Mouse (Mus musculus): ENCODE data around the gene Pcdh15. TPM values are rescaled to one million over a fixed set of nuclear protein-coding genes. Genes with fewer than 3 reads are reported as not detected.

Gene Pcdh15
- total RNA-seq, 1 experiment from 2014 or later: not detected

DNA sequence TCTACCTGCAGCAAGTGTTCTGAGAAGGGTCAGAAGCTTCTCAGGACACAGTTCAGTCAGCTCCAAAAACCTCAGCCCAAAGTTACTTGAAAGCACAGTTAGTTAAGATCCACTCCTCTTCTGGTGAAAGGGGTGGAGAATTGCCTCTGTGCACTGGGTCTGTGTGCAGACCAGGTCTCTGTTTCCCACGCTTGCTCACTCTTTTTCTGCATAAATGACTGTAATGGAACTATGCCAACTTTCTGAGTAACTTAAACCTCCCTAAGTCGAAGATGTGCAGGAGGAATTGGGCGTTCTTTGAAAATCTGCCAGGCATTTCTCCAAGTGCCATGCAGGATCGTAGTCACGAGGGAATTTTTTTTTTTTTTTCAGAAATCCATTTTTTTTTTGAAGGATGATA lies 830.6 kb downstream of the Pcdh15 start:
- ATAC-seq (replicated peaks; ENCODE audit: low read depth, poor library complexity, severe bottlenecking): no peak

DNA sequence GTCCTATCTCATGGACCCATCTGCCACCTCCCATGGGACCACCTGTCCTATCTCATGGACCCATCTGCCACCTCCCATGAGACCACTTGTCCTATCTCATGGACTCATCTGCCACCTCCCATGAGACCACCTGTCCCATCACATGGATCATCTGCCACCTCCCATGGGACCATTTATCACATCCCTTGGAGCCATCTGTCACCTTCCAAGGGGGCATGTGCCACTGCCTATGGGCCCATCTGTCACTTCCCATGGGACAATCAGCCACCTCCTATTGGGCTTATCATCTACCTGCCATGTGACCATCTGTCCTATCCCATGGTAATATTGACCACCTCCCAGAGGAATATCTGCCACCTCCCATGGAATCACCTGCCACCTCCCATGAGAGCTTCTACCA lies 832.0 kb downstream of the Pcdh15 start:
- ATAC-seq (replicated peaks; ENCODE audit: low read depth, poor library complexity, severe bottlenecking): no peak

DNA sequence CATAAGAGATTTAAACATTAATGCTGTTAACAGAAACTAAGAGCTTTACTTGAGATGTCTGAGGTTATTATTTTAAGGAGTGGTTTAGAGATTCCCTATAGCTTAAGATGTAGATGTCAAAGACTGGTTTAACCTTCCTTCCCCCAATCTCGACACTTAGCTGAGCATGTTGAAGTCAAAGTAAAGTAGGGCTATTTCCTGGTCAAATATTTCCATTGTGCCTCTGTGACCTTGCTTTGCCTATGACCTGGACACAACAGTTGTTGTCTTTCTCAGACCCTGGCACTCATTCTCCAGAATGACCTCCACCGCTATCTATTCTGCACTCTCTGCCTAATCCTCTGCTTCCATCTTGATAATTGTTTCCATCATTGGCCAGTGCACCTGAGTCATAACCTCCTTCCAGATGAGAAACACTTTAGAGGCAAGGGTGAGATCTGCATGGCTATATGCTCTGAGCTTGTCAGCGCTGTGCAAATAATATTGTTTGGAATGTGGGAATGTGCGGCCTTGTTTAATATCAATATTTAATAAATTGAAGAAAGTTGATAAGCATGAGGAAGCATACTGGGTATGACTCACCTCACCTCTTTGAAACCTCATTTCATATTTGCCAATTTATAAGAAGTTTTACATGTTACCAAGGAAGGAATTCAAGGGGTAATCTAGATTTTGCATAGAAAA lies 833.0 kb downstream of the Pcdh15 start:
- ATAC-seq (replicated peaks; ENCODE audit: low read depth, poor library complexity, severe bottlenecking): no peak

DNA sequence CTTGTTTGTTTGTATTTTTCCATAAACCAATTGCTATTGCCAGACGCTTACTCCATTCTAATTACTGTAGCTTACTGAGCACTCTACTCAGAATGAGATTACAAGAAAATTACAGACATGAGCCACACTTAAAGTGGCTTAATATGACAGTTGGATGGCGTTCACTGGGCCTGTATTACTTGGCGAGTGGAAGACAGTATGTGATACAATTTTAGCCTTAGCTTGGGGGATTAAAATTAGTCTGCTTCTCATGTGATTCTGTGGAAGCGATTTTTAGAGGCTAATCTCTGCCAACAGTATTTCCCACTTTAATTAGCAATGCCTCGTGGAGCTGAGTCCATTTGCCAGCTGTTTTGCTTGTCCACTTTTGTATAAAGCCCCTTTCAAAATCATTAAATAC lies 837.0 kb downstream of the Pcdh15 start:
- no peak for ATAC-seq (replicated peaks; ENCODE audit: low read depth, poor library complexity, severe bottlenecking)

DNA sequence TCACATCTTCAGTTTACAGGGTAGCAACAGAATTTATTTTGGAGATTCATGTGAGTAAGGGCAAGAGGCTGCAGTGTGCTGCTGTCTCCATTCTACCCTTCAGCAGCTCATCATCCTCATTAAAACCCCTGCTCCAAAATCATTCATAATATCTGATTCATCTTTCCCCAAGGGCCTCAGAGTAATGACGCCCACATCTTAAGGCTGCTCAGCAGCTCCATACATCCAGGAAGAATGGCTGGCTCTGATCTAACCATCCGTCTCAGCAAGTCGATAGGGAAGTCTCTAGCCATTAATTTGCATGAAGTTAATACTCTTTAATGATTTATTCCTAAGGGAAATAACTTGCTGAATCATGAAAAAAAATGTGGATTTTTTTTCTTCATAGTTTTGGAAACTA lies 839.8 kb downstream of the Pcdh15 start:
- no peak for ATAC-seq (replicated peaks; ENCODE audit: low read depth, poor library complexity, severe bottlenecking)

DNA sequence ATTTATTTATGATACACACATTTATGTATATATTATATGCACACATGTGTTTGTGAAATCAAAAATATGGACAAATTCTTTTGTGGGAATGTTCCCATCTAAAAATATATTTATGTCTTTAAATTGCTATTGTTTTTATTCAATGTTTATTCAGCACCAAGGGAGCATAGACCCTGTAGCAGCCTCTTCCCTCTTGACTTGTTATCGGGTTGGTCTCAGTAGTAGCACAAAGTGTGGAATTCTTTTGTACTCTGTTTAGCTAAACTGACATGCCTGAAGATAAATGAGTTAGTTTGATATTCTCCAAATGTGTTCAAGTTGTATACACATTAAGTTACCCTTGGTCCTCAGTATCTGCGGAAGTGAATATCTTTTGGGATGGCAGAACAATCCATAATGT lies 848.7 kb downstream of the Pcdh15 start:
- no peak for ATAC-seq (replicated peaks; ENCODE audit: low read depth, poor library complexity, severe bottlenecking)

DNA sequence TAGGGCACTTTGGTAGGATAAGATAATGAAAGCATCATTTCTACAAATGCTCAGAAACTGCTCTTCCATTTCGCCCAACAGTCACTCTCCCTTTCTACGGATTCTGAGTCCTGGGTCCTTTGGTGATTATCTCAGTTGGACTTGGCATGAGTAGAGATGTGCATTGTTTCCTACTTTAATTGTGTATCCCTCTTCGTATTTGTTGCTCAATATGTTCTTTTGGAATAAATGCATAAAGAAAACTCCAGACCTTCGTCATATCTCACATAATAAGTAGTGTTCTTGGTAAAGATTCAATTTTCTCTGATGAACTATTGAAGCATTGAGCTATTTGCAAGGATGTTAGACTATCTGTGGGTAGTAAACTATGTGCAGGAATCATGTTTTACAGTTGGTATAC lies 854.2 kb downstream of the Pcdh15 start:
- no peak for ATAC-seq (replicated peaks; ENCODE audit: low read depth, poor library complexity, severe bottlenecking)

DNA sequence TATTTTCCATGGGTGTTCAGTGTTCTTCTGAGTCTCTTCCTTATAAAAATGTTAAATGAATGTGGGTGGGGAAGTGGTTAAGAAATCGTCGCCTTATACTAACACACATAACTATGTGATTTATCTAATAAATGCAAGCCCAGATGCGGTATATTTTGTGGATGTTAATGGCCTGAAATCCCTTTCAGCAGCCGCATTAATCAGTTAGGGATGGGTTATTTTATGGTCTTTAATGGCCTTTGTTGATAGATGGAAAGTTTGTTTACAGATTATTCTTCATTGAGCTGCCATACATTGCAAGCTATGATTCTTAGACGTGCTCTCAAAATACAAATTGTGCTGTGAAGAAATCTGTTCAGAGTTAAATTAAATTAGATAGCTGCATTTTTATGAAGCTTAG lies 884.9 kb downstream of the Pcdh15 start:
- ATAC-seq (replicated peaks; ENCODE audit: low read depth, poor library complexity, severe bottlenecking): no peak

DNA sequence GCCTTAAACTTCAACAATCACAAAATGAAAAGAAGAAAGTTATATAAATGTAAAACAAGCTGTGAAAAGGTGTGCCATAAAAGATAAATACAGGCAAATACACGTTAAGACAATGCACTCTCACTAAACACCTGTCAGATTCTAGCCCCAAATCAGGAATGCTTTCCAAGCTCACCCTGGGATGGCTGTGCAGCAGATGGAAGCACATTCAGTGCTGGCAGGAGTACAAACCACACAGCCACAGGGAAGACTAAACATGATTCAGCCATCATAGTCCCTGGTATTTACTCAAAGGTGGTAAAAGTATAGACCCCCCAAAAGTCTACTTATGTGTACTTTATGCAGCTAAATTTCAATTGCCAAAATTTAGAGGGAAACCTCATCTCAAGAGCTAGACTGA lies 909.7 kb downstream of the Pcdh15 start:
- ATAC-seq (replicated peaks; ENCODE audit: low read depth, poor library complexity, severe bottlenecking): no peak

DNA sequence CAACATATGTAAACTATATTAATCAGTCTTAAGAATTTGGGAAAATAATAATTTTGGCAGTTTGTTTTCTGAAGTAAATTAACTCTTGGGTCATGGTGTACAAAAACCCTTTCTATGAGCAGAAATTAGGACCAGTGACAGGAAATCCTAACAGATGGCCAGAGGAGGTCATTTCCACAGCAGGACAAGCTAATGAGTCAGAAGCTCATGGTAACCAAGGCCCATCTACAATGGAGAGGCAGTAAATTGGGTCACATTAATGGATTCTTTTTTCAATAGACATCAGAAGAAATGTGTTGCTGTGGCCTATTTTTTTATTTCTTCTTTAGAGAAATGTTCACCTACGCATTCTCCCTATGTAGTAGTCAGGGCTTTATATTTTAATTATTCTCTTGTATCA lies 923.9 kb downstream of the Pcdh15 start:
- no peak for ATAC-seq (replicated peaks; ENCODE audit: low read depth, poor library complexity, severe bottlenecking)

DNA sequence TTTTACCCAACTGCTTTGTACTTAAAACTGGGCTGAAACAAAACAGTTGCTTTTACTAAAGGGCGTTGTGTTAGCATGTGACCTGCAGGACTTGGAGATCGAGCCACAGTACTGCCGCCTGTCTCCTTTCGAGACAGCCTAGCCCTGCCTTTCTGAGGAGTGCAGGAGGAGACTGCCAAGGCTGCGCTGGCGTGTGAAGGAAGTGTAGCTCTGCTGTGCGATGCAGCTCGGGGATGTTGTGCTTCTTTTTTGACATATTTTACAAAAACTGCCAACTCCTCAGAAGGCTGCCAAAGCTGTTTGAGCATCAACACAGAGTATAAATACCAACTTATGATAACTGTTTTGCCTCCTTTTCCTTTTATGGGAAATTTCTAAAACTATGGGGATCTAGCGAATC lies 953.9 kb downstream of the Pcdh15 start:
- ATAC-seq (replicated peaks; ENCODE audit: low read depth, poor library complexity, severe bottlenecking): no peak

DNA sequence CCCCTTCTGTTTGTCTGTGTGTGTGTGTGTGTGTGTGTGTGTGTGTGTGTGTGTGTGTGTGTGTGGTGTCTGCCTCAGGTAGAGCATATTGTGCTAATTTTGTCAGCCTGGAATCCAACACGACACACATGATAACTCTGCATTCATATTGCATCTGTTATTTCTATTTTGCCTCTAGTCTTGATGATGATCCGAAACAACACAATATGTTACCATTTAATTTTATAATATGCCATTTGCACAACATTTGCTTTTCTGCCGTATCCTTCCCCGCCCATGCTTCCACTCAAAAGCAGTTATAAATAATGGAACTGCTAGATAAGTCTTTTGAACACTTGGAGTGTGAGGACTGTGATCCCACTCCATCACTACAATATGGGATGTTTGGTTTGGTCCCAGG lies 987.5 kb downstream of the Pcdh15 start:
- no peak for ATAC-seq (replicated peaks; ENCODE audit: low read depth, poor library complexity, severe bottlenecking)

DNA sequence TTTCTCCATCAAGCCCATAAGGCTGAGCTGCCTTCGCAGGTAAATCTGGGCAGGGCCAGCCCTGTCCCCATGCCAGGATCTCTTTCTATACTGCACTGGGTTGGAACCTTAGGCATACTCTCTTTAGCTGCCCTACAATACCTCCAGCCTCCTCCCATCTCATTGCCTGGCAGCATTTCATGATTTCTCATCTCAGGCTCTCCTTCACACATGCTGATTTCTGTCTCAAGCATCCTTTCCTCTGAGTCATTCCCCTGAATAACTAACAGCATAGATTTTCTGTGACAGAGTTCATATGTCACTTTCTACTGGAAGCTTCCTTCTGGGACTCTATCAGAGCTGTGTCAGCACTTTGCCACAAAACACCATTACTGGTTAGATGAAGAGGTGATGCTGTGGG lies 999.2 kb downstream of the Pcdh15 start:
- no peak for ATAC-seq (replicated peaks; ENCODE audit: low read depth, poor library complexity, severe bottlenecking)

DNA sequence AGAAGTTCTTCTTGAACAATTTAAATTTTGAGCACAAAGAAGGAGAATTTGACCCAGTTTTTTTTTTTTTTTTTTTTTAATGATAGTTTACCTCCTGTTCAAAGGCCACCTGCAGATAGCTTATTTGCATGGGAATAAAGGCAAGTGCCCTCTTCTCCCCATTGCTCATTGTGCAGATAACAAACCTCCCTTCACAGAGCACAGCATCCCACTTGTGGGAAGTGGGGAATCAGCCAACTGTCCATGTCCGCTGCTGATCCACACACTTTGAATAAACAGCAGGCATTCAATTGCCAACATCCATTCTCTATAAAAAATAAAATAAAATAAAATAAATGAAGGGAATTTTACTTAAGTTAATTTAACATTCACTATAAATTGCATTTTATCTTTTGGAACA lies 1015.0 kb downstream of the Pcdh15 start:
- no peak for ATAC-seq (replicated peaks; ENCODE audit: low read depth, poor library complexity, severe bottlenecking)

DNA sequence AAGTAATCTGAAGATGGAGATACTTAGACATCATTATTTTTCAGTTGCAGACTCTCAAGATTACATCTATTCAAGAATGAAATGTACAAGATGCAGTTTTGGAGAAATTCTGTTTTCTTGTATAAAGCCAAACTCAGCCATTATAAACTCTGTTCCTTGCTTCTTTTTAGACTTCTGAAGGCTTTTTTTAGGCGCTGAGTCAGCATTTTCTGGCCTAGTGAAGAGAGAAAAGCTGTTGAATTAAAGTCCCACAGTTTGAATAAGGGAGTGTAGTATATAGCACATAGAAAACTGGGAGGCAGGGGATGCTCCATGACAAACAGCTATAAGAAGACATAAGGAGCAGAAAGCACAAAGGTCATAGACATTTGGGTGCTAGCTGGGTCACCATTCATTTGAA lies 1017.7 kb downstream of the Pcdh15 start:
- ATAC-seq (replicated peaks; ENCODE audit: low read depth, poor library complexity, severe bottlenecking): no peak

DNA sequence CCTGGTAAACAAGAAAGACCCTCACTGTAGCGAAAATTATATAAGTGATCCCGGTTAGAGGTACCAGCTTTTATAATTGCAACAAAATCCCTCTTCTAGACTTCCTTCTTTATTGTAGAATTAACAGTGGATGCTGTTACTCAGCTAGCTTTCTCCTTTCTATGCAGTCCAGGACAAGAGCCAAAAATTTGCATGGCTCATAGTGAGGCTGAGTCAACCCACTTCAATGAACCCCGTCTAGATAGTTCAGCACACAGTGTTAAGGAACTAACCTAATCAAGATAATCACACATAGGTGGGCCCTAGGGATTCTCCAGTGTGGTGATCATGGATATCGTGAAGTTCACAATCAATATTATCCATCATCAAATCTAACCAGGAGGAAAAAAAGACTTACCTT lies 1024.3 kb downstream of the Pcdh15 start:
- no peak for ATAC-seq (replicated peaks; ENCODE audit: low read depth, poor library complexity, severe bottlenecking)

DNA sequence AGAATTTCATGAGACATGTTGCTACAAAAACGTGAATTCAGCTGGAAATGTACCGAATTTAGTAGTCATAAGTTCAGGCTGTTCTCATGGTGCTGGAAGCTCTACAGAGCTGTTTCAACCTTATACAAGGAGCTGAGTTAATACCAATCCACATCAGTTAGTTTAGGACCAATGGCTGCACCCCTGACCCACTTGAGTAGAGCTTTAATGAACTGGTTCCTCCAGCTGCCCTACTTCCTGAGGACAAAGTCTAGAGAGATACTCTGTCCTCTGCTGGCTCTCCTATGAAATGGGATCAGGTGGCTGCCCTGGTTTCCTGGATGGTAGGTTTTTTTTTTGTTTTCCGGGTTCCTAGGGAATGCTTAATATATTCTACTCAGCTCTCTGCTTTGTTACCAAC lies 1030.0 kb downstream of the Pcdh15 start:
- no peak for ATAC-seq (replicated peaks; ENCODE audit: low read depth, poor library complexity, severe bottlenecking)

DNA sequence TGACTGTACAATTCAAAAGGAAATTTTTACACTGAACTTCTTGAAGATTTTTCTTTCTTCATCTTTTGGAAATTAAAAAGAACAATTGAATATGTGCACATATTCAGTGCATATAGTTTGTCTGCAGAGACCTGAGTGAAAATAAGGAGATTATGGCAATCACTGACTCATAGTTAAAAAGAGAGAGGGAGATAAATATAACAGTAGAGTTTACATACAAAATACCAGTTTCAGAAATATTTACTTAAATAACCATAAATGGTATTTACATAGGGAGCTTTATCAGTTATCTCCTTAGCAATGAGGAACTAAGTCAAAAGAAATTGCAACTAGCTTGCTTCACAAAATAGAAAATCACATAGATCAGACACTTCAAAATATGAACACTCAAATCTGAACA lies 1030.5 kb downstream of the Pcdh15 start:
- ATAC-seq (replicated peaks; ENCODE audit: low read depth, poor library complexity, severe bottlenecking): no peak

DNA sequence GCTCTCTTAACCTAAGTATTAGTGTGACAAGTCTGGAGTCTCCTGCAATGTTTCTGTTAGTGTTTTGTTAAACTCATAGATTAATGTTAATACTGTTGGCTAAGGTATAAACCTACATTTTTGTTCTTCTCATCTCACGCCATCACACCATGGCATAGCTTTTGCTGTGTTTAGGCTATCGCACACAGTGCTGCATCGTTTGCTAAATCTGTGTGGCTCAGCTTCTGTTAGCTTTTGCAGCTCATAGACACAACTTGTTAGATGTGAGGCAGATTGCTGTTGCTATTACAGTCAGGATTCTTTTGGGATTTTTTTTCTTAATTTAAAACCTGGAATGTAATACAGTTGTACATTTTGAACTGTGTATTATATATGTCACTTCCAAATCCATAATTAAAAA lies 1031.7 kb downstream of the Pcdh15 start:
- no peak for ATAC-seq (replicated peaks; ENCODE audit: low read depth, poor library complexity, severe bottlenecking)

DNA sequence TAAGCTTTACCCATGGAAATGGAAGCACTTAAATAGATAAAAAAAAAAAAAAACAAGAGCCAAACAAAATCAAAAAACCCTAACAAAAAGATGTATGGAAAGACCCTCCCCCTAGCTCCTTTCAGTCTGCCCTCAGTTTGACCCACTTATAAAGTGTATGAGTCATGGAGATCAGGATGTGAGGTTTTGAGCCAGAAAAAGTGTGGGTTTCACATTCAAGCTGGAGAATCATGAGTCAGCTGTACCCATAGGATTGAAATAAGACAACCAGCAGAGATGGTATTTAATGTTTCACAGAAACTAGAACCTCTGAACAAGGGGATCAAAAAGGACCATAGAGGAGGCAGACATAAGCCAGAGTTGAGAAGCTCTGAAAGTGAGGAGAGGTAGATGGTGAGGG lies 1048.8 kb downstream of the Pcdh15 start:
- no peak for ATAC-seq (replicated peaks; ENCODE audit: low read depth, poor library complexity, severe bottlenecking)

DNA sequence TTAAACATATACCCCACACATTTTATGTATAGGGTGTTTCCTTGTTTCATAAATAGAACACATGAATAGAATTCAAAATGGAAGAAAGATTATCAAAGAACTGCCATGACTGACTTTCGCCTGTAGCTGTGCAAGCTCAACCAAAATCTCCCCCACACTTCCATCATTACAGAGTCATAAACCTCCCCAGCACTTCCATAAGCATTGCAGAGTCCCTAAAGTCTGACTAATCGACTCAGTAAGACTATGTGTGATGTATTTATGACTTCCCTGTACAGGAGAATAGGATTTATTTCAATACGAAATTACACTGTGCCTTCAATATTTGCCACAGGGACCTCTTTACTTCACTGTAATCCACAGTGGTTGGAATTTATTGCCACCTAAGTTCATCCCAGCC lies 1082.8 kb downstream of the Pcdh15 start:
- no peak for ATAC-seq (replicated peaks; ENCODE audit: low read depth, poor library complexity, severe bottlenecking)

DNA sequence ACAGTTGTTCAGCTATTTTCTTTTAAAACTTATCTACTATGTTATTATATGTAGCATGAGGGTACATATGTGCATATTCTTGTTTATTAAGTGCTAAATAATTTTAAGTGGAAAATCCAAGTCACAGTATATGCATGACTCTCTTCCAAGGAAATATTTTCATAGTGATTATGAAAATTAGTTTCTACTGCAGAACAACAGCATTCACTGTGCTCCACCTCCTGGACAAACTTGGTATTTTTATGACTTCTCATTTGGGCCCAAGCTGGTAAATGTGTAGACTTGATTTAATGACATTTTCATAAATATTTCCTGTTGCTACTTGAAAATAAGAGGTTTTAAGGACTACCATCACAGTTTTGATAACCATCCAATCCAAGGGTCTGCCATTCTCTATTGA lies 1104.5 kb downstream of the Pcdh15 start:
- 0 out of 2 replicates have a peak, but pooled peaks have one; percentile 47 for ATAC-seq (replicated peaks; ENCODE audit: low read depth, poor library complexity, severe bottlenecking)

DNA sequence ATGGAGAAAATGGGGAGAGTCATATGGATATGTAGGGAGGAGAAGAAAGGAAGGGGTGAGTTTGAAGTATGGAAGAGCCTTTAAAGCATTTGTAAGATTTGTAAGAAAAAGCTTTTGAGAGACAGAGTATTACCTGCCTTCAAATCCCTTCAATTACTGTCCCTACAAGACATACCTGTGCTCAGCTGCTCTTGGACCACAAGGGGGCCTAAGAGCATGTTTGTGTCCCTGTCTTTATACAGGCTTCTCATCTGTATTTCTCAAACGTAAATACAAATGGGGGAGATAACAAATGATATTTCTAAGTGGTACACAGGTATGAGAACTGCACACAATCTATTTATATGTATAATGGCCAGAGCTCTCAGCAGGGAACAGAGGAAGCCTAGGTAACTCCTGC lies 1118.1 kb downstream of the Pcdh15 start:
- ATAC-seq (replicated peaks; ENCODE audit: low read depth, poor library complexity, severe bottlenecking): no peak

Data from common myeloid progenitor, adult 5-6 weeks (primary cell).